Mouse (Mus musculus): ENCODE measurements around the gene Pdgfd.

- TF ChIP-seq CTCF (IDR thresholded peaks at IDR 0.05; ENCODE audit: borderline replicate concordance, insufficient read depth, low read length) (no peak), POLR2A (IDR thresholded peaks at IDR 0.05; ENCODE audit: low read depth, low read length) (no peak)
Measured at GRCm38 (mm10) chr9:6289211-6289696, 120.9 kb downstream of the Pdgfd start.

Data from embryonic fibroblast, embryonic 13.5 days (primary cell).